Mouse (Mus musculus) myocyte (in vitro differentiated cells): ENCODE results near the gene Itpkc.

Experiments
- E2F4 ChIP-seq: IDR thresholded peaks from one replicate; pipeline ENCODE4 v1.6.1; 2011; ENCODE audit warnings: mild to moderate bottlenecking, control low read depth, moderate library complexity; ENCODE audit not compliant: insufficient read depth
- MAX ChIP-seq: IDR thresholded peaks from one replicate; pipeline ENCODE4 v1.6.1; 2011; ENCODE audit warnings: low read depth, mild to moderate bottlenecking, control low read depth
- MYOG ChIP-seq, 3 experiments: IDR thresholded peaks; one replicate each; pipeline ENCODE4 v1.6.1; 2011; ENCODE audit warnings: control low read depth in 2 of 3, low read depth in 2 of 3, mild to moderate bottlenecking in 2 of 3; ENCODE audit not compliant: insufficient read length in 2 of 3, control insufficient read depth in 1 of 3, insufficient read depth in 1 of 3
- POLR2A ChIP-seq: IDR thresholded peaks from one replicate; pipeline ENCODE4 v1.6.1; 2011; ENCODE audit warnings: low read depth, mild to moderate bottlenecking, control low read depth, moderate library complexity; ENCODE audit not compliant: insufficient read length
- POLR2AphosphoS2 ChIP-seq: IDR thresholded peaks from one replicate; pipeline ENCODE4 v1.6.1; 2011; ENCODE audit warnings: low read depth, control low read depth; ENCODE audit not compliant: insufficient read length
- REST ChIP-seq: IDR thresholded peaks from one replicate; pipeline ENCODE4 v1.6.1; 2011; ENCODE audit warnings: mild to moderate bottlenecking, control low read depth, moderate library complexity; ENCODE audit not compliant: insufficient read depth, insufficient read length
- SRF ChIP-seq: IDR thresholded peaks from one replicate; pipeline ENCODE4 v1.6.1; 2011; ENCODE audit warnings: low read depth; ENCODE audit not compliant: control insufficient read depth, insufficient read length
- TCF12 ChIP-seq: IDR thresholded peaks from one replicate; pipeline ENCODE4 v1.6.1; 2011; ENCODE audit warnings: mild to moderate bottlenecking, control low read depth; ENCODE audit not compliant: poor library complexity, insufficient read depth, severe bottlenecking
- USF1 ChIP-seq: IDR thresholded peaks from one replicate; pipeline ENCODE4 v1.6.1; 2011; ENCODE audit warnings: low read depth, mild to moderate bottlenecking, control low read depth, moderate library complexity

GRCm38 (mm10) chr7:27233300-27233699, 4.8 kb upstream of the Itpkc start:
- TF ChIP-seq MYOG (IDR thresholded peaks at IDR 0.05; ENCODE audit: control insufficient read depth in 1 of 3, insufficient read depth in 1 of 3, insufficient read length in 2 of 3, low read depth in 2 of 3) (no peak), MAX (no peak), E2F4 (no peak), POLR2A (no peak), REST (no peak), USF1 (no peak), SRF (no peak), POLR2AphosphoS2 (no peak), TCF12 (no peak)
